Mouse (Mus musculus): Measurements from ENCODE around the gene Adamts4. TPM values are rescaled to one million over a fixed set of nuclear protein-coding genes. Genes with fewer than 3 reads are reported as not detected.

The Adamts4 gene
- total RNA-seq, 4 experiments from 2014 or later, result 0.19 to 0.60 (median 0.25) TPM

DNA sequence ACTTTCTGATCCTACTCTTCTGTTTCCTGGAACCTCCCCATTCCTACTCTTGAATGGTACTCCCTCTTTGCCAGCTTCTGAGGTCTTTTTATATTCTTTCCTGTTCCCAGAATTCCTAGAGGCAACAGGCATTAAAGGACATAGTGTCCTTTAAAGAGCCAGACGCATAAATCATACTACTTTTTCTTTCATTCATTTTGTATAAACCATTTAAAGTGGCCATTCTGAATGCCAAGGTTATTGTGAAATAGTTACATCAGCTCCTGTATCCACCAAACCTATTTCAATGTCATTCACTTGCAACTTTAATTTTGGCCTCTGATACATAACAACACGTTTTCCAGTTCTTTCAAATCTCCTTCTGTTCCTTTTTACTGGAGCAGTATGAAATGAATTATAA, 59.1 kb downstream of the Adamts4 start:
- DNase-seq (ENCODE audit: low spot score), result no peak

Other genes starting within 250 kb of the Adamts4 start
- gene Fcgr4, start 231.5 kb upstream of the Adamts4 start, total RNA-seq (2022), result 1 to 10 TPM in 1 of 4 experiments, under 1 TPM in 2, not detected in 1; 0.22 to 1.4 (median 0.50) TPM
- gene Fcgr3, start 185.5 kb upstream of the Adamts4 start, total RNA-seq (2022), result 10 to 100 TPM in 2 of 4 experiments, 1 to 10 TPM in 2; 7.8 to 13.7 (median 9.7) TPM
- 1 to 10 TPM in 1 of 4 experiments, under 1 TPM in 3; 0.60 to 2.0 (median 0.88) TPM for gene Cfap126, start 136.5 kb upstream of the Adamts4 start, total RNA-seq (2022)
- 1,000 to 10,000 TPM; 1,259 to 1,304 (median 1,268) TPM for gene Sdhc, start 99.8 kb upstream of the Adamts4 start, total RNA-seq (2022)
- gene Mpz, start 99.7 kb upstream of the Adamts4 start, total RNA-seq (2022), result under 1 TPM in 2 of 4 experiments, not detected in 2; 0.31 to 0.41 TPM
- 100 to 1,000 TPM; 193 to 360 (median 253) TPM for gene Pcp4l1, start 54.2 kb upstream of the Adamts4 start, total RNA-seq (2022)
- not detected for gene Nr1i3, start 36.5 kb upstream of the Adamts4 start, total RNA-seq (2022)
- gene Tomm40l, start 27.9 kb upstream of the Adamts4 start, total RNA-seq (2022), result 100 to 1,000 TPM in 1 of 4 experiments, 10 to 100 TPM in 3; 94.3 to 111 (median 97.4) TPM
- 1 to 10 TPM; 1.8 to 4.9 (median 1.9) TPM for gene Apoa2, start 25.4 kb upstream of the Adamts4 start, total RNA-seq (2022)
- 10 to 100 TPM in 2 of 4 experiments, 1 to 10 TPM in 2; 8.2 to 14.4 (median 11.5) TPM for gene Fcer1g, start 16.1 kb upstream of the Adamts4 start, total RNA-seq (2022)
- 1,000 to 10,000 TPM; 1,619 to 1,708 (median 1,672) TPM for gene Ndufs2, start 967 bp downstream of the Adamts4 start, total RNA-seq (2022)
- 10 to 100 TPM; 15.4 to 20.8 (median 19.1) TPM for gene B4galt3, start 19.9 kb downstream of the Adamts4 start, total RNA-seq (2022)
- 10 to 100 TPM; 11.9 to 16.6 (median 12.7) TPM for gene Ppox, start 30.8 kb downstream of the Adamts4 start, total RNA-seq (2022)
- 10 to 100 TPM; 18.9 to 21.1 (median 19.9) TPM for gene Usp21, start 37.6 kb downstream of the Adamts4 start, total RNA-seq (2022)
- gene Ufc1, start 44.6 kb downstream of the Adamts4 start, total RNA-seq (2022), result 10 to 100 TPM; 88.2 to 96.3 (median 90.7) TPM
- gene Dedd, start 78.7 kb downstream of the Adamts4 start, total RNA-seq (2022), result 10 to 100 TPM; 21.2 to 26.1 (median 21.9) TPM
- gene Nit1, start 95.2 kb downstream of the Adamts4 start, total RNA-seq (2022), result 10 to 100 TPM; 26.9 to 36.8 (median 29.4) TPM
- 100 to 1,000 TPM in 1 of 4 experiments, 10 to 100 TPM in 3; 55.3 to 103 (median 78.2) TPM for gene Pfdn2, start 95.2 kb downstream of the Adamts4 start, total RNA-seq (2022)
- gene Klhdc9, start 110.4 kb downstream of the Adamts4 start, total RNA-seq (2022), result under 1 TPM in 1 of 4 experiments, not detected in 3; 0.16 TPM
- gene Nectin4, start 119.7 kb downstream of the Adamts4 start, total RNA-seq (2022), result under 1 TPM in 3 of 4 experiments, not detected in 1; 0.11 to 0.38 (median 0.25) TPM
- 1 to 10 TPM; 1.7 to 3.0 (median 2.0) TPM for gene Arhgap30, start 138.5 kb downstream of the Adamts4 start, total RNA-seq (2022)
- gene Usf1, start 160.9 kb downstream of the Adamts4 start, total RNA-seq (2022), result 10 to 100 TPM; 43.0 to 48.4 (median 45.2) TPM
- gene Tstd1, start 168.5 kb downstream of the Adamts4 start, total RNA-seq (2022), result 1 to 10 TPM in 3 of 4 experiments, under 1 TPM in 1; 0.75 to 2.0 (median 1.3) TPM
- 10 to 100 TPM; 34.5 to 36.2 (median 35.6) TPM for gene F11r, start 187.1 kb downstream of the Adamts4 start, total RNA-seq (2022)

Measured in heart, adult 8-10 months (tissue).